Mouse (Mus musculus): ENCODE measurements around the gene Dhcr24. TPM values are rescaled to one million over a fixed set of nuclear protein-coding genes. Genes with fewer than 3 reads are reported as not detected.
A peak's percentile ranks its signal among the peaks of the same experiment; 100 is the strongest.

Gene Dhcr24
- polyA plus RNA-seq, 1 experiment from 2014 or later = 8.9 TPM

- Histone ChIP-seq H3K4me2 (replicated peaks) (no peak overlapping the region), H3K4me1 (replicated peaks) (peaks cover 9% of the 10 kb centered on the region), H3K36me3 (no peaks in the 10 kb centered on the region), H3K4me3 (replicated peaks) (no peak overlapping the region), H3K9me3 (no peaks in the 10 kb centered on the region), H3K9ac (replicated peaks) (no peak overlapping the region), H3K27me3 (peaks cover 5% of the 10 kb centered on the region; the same call in 1 of the 2 replicates), H3K27ac (no peak overlapping the region)
- ATAC-seq = peak; percentile 78
- WGBS = 42% methylated on average over 7 of the region's 7 CpGs
Observed at GRCm38 (mm10) chr4:106614180-106614797, 53.5 kb downstream of the Dhcr24 start.

GRCm38 (mm10) chr4:106614881-106615280 lies 54.0 kb downstream of the Dhcr24 start:
- Histone ChIP-seq H3K4me3 (replicated peaks) (no peak overlapping the region), H3K9me3 (no peaks in the 10 kb centered on the region), H3K4me2 (replicated peaks) (no peak overlapping the region), H3K4me1 (replicated peaks) (peaks cover 9% of the 10 kb centered on the region), H3K36me3 (no peaks in the 10 kb centered on the region), H3K27ac (no peak overlapping the region), H3K9ac (replicated peaks) (no peak overlapping the region), H3K27me3 (peaks cover 5% of the 10 kb centered on the region; the same call in 1 of the 2 replicates)
- ATAC-seq = no peak
- WGBS = 86% methylated on average over 9 of the region's 9 CpGs

- Histone ChIP-seq H3K4me1 (replicated peaks) (peaks cover 9% of the 10 kb centered on the region), H3K4me2 (replicated peaks) (no peak overlapping the region), H3K36me3 (no peaks in the 10 kb centered on the region), H3K27me3 (peaks cover 5% of the 10 kb centered on the region; the same call in 1 of the 2 replicates), H3K9ac (replicated peaks) (no peak overlapping the region), H3K27ac (no peak overlapping the region), H3K9me3 (no peaks in the 10 kb centered on the region), H3K4me3 (replicated peaks) (no peak overlapping the region)
- no peak for ATAC-seq
- WGBS = 88% methylated on average over 12 of the region's 12 CpGs
Observed at GRCm38 (mm10) chr4:106615637-106616036, 54.8 kb downstream of the Dhcr24 start.

- no peaks in the 10 kb centered on the region for H3K36me3 ChIP-seq
- H3K4me2 ChIP-seq (replicated peaks) = peak within 1 kb of the TSS; percentile 52
- ATAC-seq = no peak
- H3K9ac ChIP-seq (replicated peaks) = no peak within 1 kb of the TSS; the same call in 1 of the 2 replicates
- peaks cover 9% of the 10 kb centered on the region for H3K4me1 ChIP-seq (replicated peaks)
- no peak within 1 kb of the TSS for H3K27ac ChIP-seq
- H3K27me3 ChIP-seq = peaks cover 12% of the 10 kb centered on the region
- no peaks in the 10 kb centered on the region for H3K9me3 ChIP-seq
- under 1% methylated on average over 17 of the region's 19 CpGs for WGBS
- no peak within 1 kb of the TSS; the same call in 1 of the 2 replicates for H3K4me3 ChIP-seq (replicated peaks)
Observed at GRCm38 (mm10) chr4:106617056-106617455, 56.2 kb downstream of the Dhcr24 start, which contains the start of gene Lexm. Gene Lexm, minus strand, starts transcription at chr4:106617241.

- 87% methylated on average over 4 of the region's 4 CpGs for WGBS
- ATAC-seq = no peak
Observed at GRCm38 (mm10) chr4:106618898-106619297, 58.1 kb downstream of the Dhcr24 start.

GRCm38 (mm10) chr4:106621428-106621827 lies 60.6 kb downstream of the Dhcr24 start:
- peaks cover 43% of the 10 kb centered on the region for H3K27me3 ChIP-seq
- H3K4me3 ChIP-seq (replicated peaks) = no peak overlapping the region
- no peak overlapping the region for H3K9ac ChIP-seq (replicated peaks)
- no peak overlapping the region for H3K27ac ChIP-seq
- H3K36me3 ChIP-seq = no peaks in the 10 kb centered on the region
- peaks cover 14% of the 10 kb centered on the region for H3K4me1 ChIP-seq (replicated peaks)
- H3K4me2 ChIP-seq (replicated peaks) = no peak overlapping the region
- 74% methylated on average over 3 of the region's 3 CpGs for WGBS
- ATAC-seq = no peak
- no peaks in the 10 kb centered on the region for H3K9me3 ChIP-seq

More at GRCm38 (mm10) chr4:106618898-106619297, 58.1 kb downstream of the Dhcr24 start:
- Histone ChIP-seq H3K4me2 (replicated peaks) (no peak overlapping the region), H3K9me3 (no peaks in the 10 kb centered on the region), H3K4me3 (replicated peaks) (no peak overlapping the region), H3K27me3 (peaks cover 30% of the 10 kb centered on the region), H3K4me1 (replicated peaks) (peaks cover 12% of the 10 kb centered on the region), H3K27ac (no peak overlapping the region), H3K9ac (replicated peaks) (no peak overlapping the region), H3K36me3 (no peaks in the 10 kb centered on the region)

GRCm38 (mm10) chr4:106622030-106622493 lies 61.2 kb downstream of the Dhcr24 start, which contains the start of gene Ttc22:
Gene Ttc22, plus strand, starts transcription at chr4:106622432.
- Histone ChIP-seq H3K27ac (no peak within 1 kb of the TSS), H3K36me3 (no peaks in the 10 kb centered on the region), H3K4me1 (replicated peaks) (peaks cover 12% of the 10 kb centered on the region), H3K4me3 (replicated peaks) (no peak within 1 kb of the TSS), H3K9ac (replicated peaks) (no peak within 1 kb of the TSS), H3K27me3 (peaks cover 43% of the 10 kb centered on the region), H3K9me3 (no peaks in the 10 kb centered on the region), H3K4me2 (replicated peaks) (no peak within 1 kb of the TSS)
- no peak for ATAC-seq
- WGBS = 24% methylated on average over 16 of the region's 16 CpGs

GRCm38 (mm10) chr4:106622712-106623111 lies 61.9 kb downstream of the Dhcr24 start:
- Histone ChIP-seq H3K27ac (no peak overlapping the region), H3K4me3 (replicated peaks) (no peak overlapping the region), H3K36me3 (no peaks in the 10 kb centered on the region), H3K9ac (replicated peaks) (no peak overlapping the region), H3K4me1 (replicated peaks) (0 out of 2 replicates have a peak, but pooled peaks cover 6% of the 10 kb centered on the region), H3K9me3 (no peaks in the 10 kb centered on the region), H3K27me3 (peaks cover 48% of the 10 kb centered on the region), H3K4me2 (replicated peaks) (no peak overlapping the region)
- ATAC-seq = no peak
- 29% methylated on average over 28 of the region's 28 CpGs for WGBS

GRCm38 (mm10) chr4:106624271-106624670 lies 63.4 kb downstream of the Dhcr24 start:
- no peaks in the 10 kb centered on the region for H3K36me3 ChIP-seq
- no peaks in the 10 kb centered on the region for H3K9me3 ChIP-seq
- no peak for ATAC-seq
- H3K27me3 ChIP-seq = peaks cover 44% of the 10 kb centered on the region
- H3K4me3 ChIP-seq (replicated peaks) = no peak overlapping the region
- H3K9ac ChIP-seq (replicated peaks) = no peak overlapping the region
- H3K4me2 ChIP-seq (replicated peaks) = no peak overlapping the region
- H3K4me1 ChIP-seq (replicated peaks) = 0 out of 2 replicates have a peak, but pooled peaks cover 5% of the 10 kb centered on the region
- no peak overlapping the region for H3K27ac ChIP-seq
- 90% methylated on average over 10 of the region's 10 CpGs for WGBS

- no peaks in the 10 kb centered on the region for H3K9me3 ChIP-seq
- no peak for ATAC-seq
- peaks cover 21% of the 10 kb centered on the region for H3K4me1 ChIP-seq (replicated peaks)
- no peaks in the 10 kb centered on the region for H3K36me3 ChIP-seq
- H3K4me2 ChIP-seq (replicated peaks) = no peak overlapping the region
- peaks cover 33% of the 10 kb centered on the region for H3K27me3 ChIP-seq
- H3K9ac ChIP-seq (replicated peaks) = no peak overlapping the region
- H3K4me3 ChIP-seq (replicated peaks) = no peak overlapping the region
- H3K27ac ChIP-seq = no peak overlapping the region
- WGBS = 83% methylated on average over 5 of the region's 5 CpGs
Observed at GRCm38 (mm10) chr4:106627809-106628208, 67.0 kb downstream of the Dhcr24 start.

GRCm38 (mm10) chr4:106628650-106629360 lies 68.0 kb downstream of the Dhcr24 start:
- Histone ChIP-seq H3K4me2 (replicated peaks) (no peak overlapping the region), H3K4me3 (replicated peaks) (no peak overlapping the region), H3K4me1 (replicated peaks) (peaks cover 29% of the 10 kb centered on the region), H3K27me3 (peaks cover 23% of the 10 kb centered on the region), H3K27ac (no peak overlapping the region), H3K9ac (replicated peaks) (no peak overlapping the region), H3K36me3 (no peaks in the 10 kb centered on the region), H3K9me3 (no peaks in the 10 kb centered on the region)
- no peak for ATAC-seq
- WGBS = 63% methylated on average over 9 of the region's 9 CpGs

GRCm38 (mm10) chr4:106629374-106629773 lies 68.5 kb downstream of the Dhcr24 start:
- ATAC-seq = no peak
- Histone ChIP-seq H3K27me3 (peaks cover 17% of the 10 kb centered on the region), H3K4me3 (replicated peaks) (no peak overlapping the region), H3K27ac (no peak overlapping the region), H3K4me2 (replicated peaks) (no peak overlapping the region), H3K9me3 (no peaks in the 10 kb centered on the region), H3K4me1 (replicated peaks) (peaks cover 35% of the 10 kb centered on the region), H3K36me3 (no peaks in the 10 kb centered on the region), H3K9ac (replicated peaks) (no peak overlapping the region)
- WGBS = 73% methylated on average over 5 of the region's 5 CpGs

Data from midbrain, embryonic 13.5 days (tissue).